Mouse (Mus musculus): ENCODE data around the gene Lefty2. TPM values are rescaled to one million over a fixed set of nuclear protein-coding genes. Genes with fewer than 3 reads are reported as not detected.

The Lefty2 gene
- total and polyA plus RNA-seq, 3 experiments, result not detected

DNA sequence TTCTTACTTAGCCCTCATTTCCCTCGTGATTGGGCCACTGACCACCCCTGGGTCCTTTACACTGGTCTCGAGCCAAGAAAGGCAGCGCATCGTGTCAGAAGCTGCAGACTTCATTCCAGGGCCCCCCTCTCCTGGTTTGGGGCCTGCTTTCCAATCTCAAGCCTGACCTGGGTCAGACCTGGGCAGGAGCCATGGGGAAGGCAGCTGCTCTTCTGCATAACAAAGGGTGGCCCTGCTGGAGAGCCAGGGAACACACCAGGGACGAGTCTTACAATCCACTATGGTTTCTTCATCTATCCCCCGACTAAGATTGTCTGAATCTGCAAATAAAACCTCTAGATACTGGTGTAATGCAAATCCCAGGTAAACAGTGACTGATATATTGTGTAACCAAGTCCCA is 40.8 kb downstream of the Lefty2 start:
- no peaks in the 10 kb centered on the region; the same call in 1 of the 2 replicates for H3K79me2 ChIP-seq (ENCODE audit: control insufficient read depth, insufficient read depth, low read length, poor library complexity)
- no peak overlapping the region for H3K4me3 ChIP-seq (ENCODE audit: control insufficient read depth in 1 of 2, insufficient read depth in 1 of 2, low read depth in 2 of 2, low read length in 2 of 2)
- peaks cover 4% of the 10 kb centered on the region in 2 experiments; a peak in 3 of 4 replicates for H3K4me1 ChIP-seq (ENCODE audit: control insufficient read depth in 1 of 2, insufficient read depth in 2 of 2, low read length in 2 of 2)
- DNase-seq (ENCODE audit: low read depth, low spot score), result no peak
- H3K27me3 ChIP-seq (ENCODE audit: control insufficient read depth in 1 of 2, insufficient read depth in 2 of 2, low read length in 2 of 2), result no peaks in the 10 kb centered on the region
- no peak overlapping the region for H3K27ac ChIP-seq (ENCODE audit: control insufficient read depth, low read depth, low read length)
- H3K9me3 ChIP-seq (replicated peaks; ENCODE audit: insufficient read depth, low read length), result no peaks in the 10 kb centered on the region
- no peak overlapping the region for H3K9ac ChIP-seq (ENCODE audit: control insufficient read depth, low read depth, low read length, poor library complexity, severe bottlenecking)
- TF ChIP-seq TBP (IDR thresholded peaks at IDR 0.05; ENCODE audit: low read depth, low read length) (no peak), EP300 (IDR thresholded peaks at IDR 0.05; ENCODE audit: low read depth in 1 of 2, low read length in 2 of 2) (no peak), MYB (IDR thresholded peaks at IDR 0.05; ENCODE audit: low read depth, low read length) (no peak), UBTF (IDR thresholded peaks at IDR 0.05; ENCODE audit: borderline replicate concordance, insufficient read depth, low read depth, low read length) (no peak), ZC3H11A (IDR thresholded peaks at IDR 0.05; ENCODE audit: low read depth, low read length) (no peak), CHD2 (IDR thresholded peaks at IDR 0.05; ENCODE audit: low read length) (no peak), ZKSCAN1 (IDR thresholded peaks at IDR 0.05; ENCODE audit: low read depth, low read length) (no peak)
- H3K36me3 ChIP-seq (ENCODE audit: control insufficient read depth in 1 of 2, insufficient read depth in 2 of 2, low read length in 2 of 2), result peaks cover 0 to 5% of the 10 kb centered on the region in 2 experiments; a peak in 2 of 4 replicates

DNA sequence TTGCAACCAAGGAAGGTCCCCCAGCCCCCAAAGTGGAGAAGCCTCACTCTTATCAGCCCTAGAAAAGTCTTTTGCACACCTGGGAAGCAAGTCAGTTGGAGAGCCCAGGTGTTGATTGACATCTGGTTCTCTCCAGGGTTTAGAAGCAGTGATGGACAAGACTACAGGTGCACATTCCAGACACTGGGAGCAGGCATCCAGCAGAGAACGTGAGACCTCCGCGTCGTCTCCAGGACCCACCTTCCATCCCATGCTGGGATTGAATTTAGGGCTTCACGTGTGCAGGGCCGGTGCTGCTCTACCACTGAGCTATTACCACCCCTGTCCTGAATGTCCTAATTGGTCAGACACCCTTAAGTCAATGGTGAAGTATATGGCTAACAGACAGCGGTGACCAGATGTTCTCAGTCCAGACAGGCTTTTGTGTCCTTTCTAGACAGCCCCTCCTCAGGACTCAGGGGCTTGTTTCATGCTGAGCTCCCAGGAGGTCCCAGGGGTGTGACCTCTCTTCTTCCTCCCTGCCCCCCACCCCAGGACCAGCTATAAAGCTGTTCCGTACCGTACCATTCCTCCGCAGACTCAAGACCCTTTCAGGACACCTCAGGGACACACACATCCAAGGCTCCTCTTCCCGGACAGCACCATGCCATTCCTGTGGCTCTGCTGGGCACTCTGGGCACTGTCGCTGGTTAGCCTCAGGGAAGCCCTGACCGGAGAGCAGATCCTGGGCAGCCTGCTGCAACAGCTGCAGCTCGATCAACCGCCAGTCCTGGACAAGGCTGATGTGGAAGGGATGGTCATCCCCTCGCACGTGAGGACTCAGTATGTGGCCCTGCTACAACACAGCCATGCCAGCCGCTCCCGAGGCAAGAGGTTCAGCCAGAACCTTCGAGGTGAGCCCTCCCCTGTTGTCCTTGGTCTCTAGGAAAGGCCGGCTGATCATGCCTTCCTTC is 41.8 kb downstream of the Lefty2 start, which contains the start of gene Lefty1:
Gene Lefty1 (plus strand): TSS at position 556 of the 953 bp plus-strand sequence.
- Histone ChIP-seq H3K4me1 (ENCODE audit: control insufficient read depth in 1 of 2, insufficient read depth in 2 of 2, low read length in 2 of 2) (peaks cover 0 to 4% of the 10 kb centered on the region in 2 experiments; a peak in 2 of 4 replicates), H3K27me3 (ENCODE audit: control insufficient read depth in 1 of 2, insufficient read depth in 2 of 2, low read length in 2 of 2) (no peaks in the 10 kb centered on the region), H3K9ac (ENCODE audit: control insufficient read depth, low read depth, low read length, poor library complexity, severe bottlenecking) (no peak within 1 kb of the TSS), H3K36me3 (ENCODE audit: control insufficient read depth in 1 of 2, insufficient read depth in 2 of 2, low read length in 2 of 2) (peaks cover 0 to 5% of the 10 kb centered on the region in 2 experiments; a peak in 2 of 4 replicates), H3K79me2 (ENCODE audit: control insufficient read depth, insufficient read depth, low read length, poor library complexity) (no peaks in the 10 kb centered on the region; the same call in 1 of the 2 replicates), H3K4me3 (ENCODE audit: control insufficient read depth in 1 of 2, insufficient read depth in 1 of 2, low read depth in 2 of 2, low read length in 2 of 2) (no peak within 1 kb of the TSS), H3K9me3 (replicated peaks; ENCODE audit: insufficient read depth, low read length) (no peaks in the 10 kb centered on the region), H3K27ac (ENCODE audit: control insufficient read depth, low read depth, low read length) (no peak within 1 kb of the TSS)
- DNase-seq (ENCODE audit: low read depth, low spot score), result no peak
- no peak for TF ChIP-seq TAL1 (IDR thresholded peaks at IDR 0.05; ENCODE audit: low read length)
- TF ChIP-seq RAD21 (IDR thresholded peaks at IDR 0.05; ENCODE audit: low read depth, low read length), result no peak
- no peak for TF ChIP-seq POLR2AphosphoS2 (IDR thresholded peaks at IDR 0.05; ENCODE audit: low read length)
- no peak for TF ChIP-seq MXI1 (IDR thresholded peaks at IDR 0.05; ENCODE audit: low read depth, low read length)
- TF ChIP-seq NELFE (IDR thresholded peaks at IDR 0.05; ENCODE audit: low read depth, low read length), result no peak
- no peak for TF ChIP-seq POLR2A (IDR thresholded peaks at IDR 0.05; ENCODE audit: control insufficient read depth in 1 of 2, insufficient read depth in 1 of 2, low read depth in 1 of 2, low read length in 2 of 2, poor library complexity in 1 of 2)
- TF ChIP-seq TBP (IDR thresholded peaks at IDR 0.05; ENCODE audit: low read depth, low read length), result no peak
- no peak for TF ChIP-seq USF1 (IDR thresholded peaks at IDR 0.05; ENCODE audit: low read depth, low read length)
- no peak for TF ChIP-seq MAFK (IDR thresholded peaks at IDR 0.05; ENCODE audit: borderline replicate concordance, low read depth, low read length)
- TF ChIP-seq USF2 (IDR thresholded peaks at IDR 0.05; ENCODE audit: borderline replicate concordance in 1 of 2, insufficient read depth in 1 of 2, low read depth in 1 of 2, low read length in 2 of 2), result no peak
- TF ChIP-seq ZMIZ1 (IDR thresholded peaks at IDR 0.05; ENCODE audit: low read depth, low read length), result no peak
- TF ChIP-seq ZC3H11A (IDR thresholded peaks at IDR 0.05; ENCODE audit: low read depth, low read length), result no peak
- no peak for TF ChIP-seq CTCF (IDR thresholded peaks at IDR 0.05 in 2 of 3, conservative IDR thresholded peaks at IDR 0.05 in 1 of 3; ENCODE audit: control insufficient read depth in 1 of 3, insufficient read depth in 1 of 3, low read depth in 2 of 3, low read length in 3 of 3, poor library complexity in 1 of 3, severe bottlenecking in 1 of 3)
- no peak for TF ChIP-seq GABPA (IDR thresholded peaks at IDR 0.05; ENCODE audit: low read depth, low read length)
- TF ChIP-seq GATA1 (IDR thresholded peaks at IDR 0.05; ENCODE audit: low read depth, low read length), result no peak
- no peak for TF ChIP-seq POLR2AphosphoS5 (IDR thresholded peaks at IDR 0.05; ENCODE audit: borderline replicate concordance, low read depth, low read length)
- TF ChIP-seq KAT2A (conservative IDR thresholded peaks at IDR 0.05; ENCODE audit: low read depth, low read length), result no peak
- no peak for TF ChIP-seq ZNF384 (IDR thresholded peaks at IDR 0.05; ENCODE audit: low read depth, low read length)

All from MEL (cell line).